Mouse (Mus musculus): ENCODE results near the gene Ccdc125.

- no peak for TF ChIP-seq POLR2A (IDR thresholded peaks at IDR 0.05; ENCODE audit: low read depth, low read length)
- no peak for TF ChIP-seq CTCF (IDR thresholded peaks at IDR 0.05; ENCODE audit: borderline replicate concordance, insufficient read depth, low read length)
Measured at GRCm38 (mm10) chr13:100648223-100648622, 21.3 kb upstream of the Ccdc125 start.
